Mouse (Mus musculus): ENCODE measurements around the gene BC048403.

DNA sequence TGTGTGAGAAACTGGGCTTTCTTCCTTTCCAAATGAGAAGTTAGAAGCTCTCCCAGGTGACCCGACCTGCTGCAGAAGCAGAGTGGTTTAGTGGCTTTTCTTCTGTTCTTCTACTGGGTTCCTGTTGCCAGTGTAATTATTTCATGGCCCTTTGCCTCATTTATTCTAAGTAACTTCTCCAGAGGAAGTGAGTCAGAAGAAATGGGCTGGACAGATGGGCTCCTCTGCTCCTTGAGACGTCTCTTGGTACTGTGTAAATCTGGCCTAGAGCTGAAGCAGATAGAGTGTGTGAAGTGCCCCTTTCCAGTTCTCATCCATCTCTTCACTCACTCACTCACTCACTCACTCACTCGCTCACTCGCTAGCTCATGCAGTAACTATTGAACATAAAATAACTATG lies 16.9 kb downstream of the BC048403 start:
- TF ChIP-seq GATA1 (IDR thresholded peaks at IDR 0.05; ENCODE audit: low read depth, low read length), result no peak
- no peak for TF ChIP-seq CTCF (IDR thresholded peaks at IDR 0.05 in 2 of 3, conservative IDR thresholded peaks at IDR 0.05 in 1 of 3; ENCODE audit: control insufficient read depth in 1 of 3, insufficient read depth in 1 of 3, low read depth in 2 of 3, low read length in 3 of 3, poor library complexity in 1 of 3, severe bottlenecking in 1 of 3)
- TF ChIP-seq USF1 (IDR thresholded peaks at IDR 0.05; ENCODE audit: low read depth, low read length), result no peak
- TF ChIP-seq MXI1 (IDR thresholded peaks at IDR 0.05; ENCODE audit: low read depth, low read length), result no peak
- no peak for TF ChIP-seq POLR2A (IDR thresholded peaks at IDR 0.05; ENCODE audit: control insufficient read depth in 1 of 2, insufficient read depth in 1 of 2, low read depth in 1 of 2, low read length in 2 of 2, poor library complexity in 1 of 2)
- no peak for TF ChIP-seq MAFK (IDR thresholded peaks at IDR 0.05; ENCODE audit: borderline replicate concordance, low read depth, low read length)
- no peak for TF ChIP-seq USF2 (IDR thresholded peaks at IDR 0.05; ENCODE audit: borderline replicate concordance in 1 of 2, insufficient read depth in 1 of 2, low read depth in 1 of 2, low read length in 2 of 2)
- no peak for TF ChIP-seq TAL1 (IDR thresholded peaks at IDR 0.05; ENCODE audit: low read length)
- no peak for TF ChIP-seq EP300 (IDR thresholded peaks at IDR 0.05; ENCODE audit: low read depth in 1 of 2, low read length in 2 of 2)
- TF ChIP-seq TBP (IDR thresholded peaks at IDR 0.05; ENCODE audit: low read depth, low read length), result no peak
- TF ChIP-seq CHD1 (IDR thresholded peaks at IDR 0.05; ENCODE audit: low read depth, low read length), result no peak
- no peak for TF ChIP-seq RCOR1 (IDR thresholded peaks at IDR 0.05; ENCODE audit: low read depth, low read length)
- TF ChIP-seq SMC3 (IDR thresholded peaks at IDR 0.05; ENCODE audit: low read depth, low read length), result no peak
- TF ChIP-seq ZKSCAN1 (IDR thresholded peaks at IDR 0.05; ENCODE audit: low read depth, low read length), result no peak

Measured in MEL (cell line).